ENCODE assay signal across 8 mouse cellular contexts in the genomic region with DNA sequence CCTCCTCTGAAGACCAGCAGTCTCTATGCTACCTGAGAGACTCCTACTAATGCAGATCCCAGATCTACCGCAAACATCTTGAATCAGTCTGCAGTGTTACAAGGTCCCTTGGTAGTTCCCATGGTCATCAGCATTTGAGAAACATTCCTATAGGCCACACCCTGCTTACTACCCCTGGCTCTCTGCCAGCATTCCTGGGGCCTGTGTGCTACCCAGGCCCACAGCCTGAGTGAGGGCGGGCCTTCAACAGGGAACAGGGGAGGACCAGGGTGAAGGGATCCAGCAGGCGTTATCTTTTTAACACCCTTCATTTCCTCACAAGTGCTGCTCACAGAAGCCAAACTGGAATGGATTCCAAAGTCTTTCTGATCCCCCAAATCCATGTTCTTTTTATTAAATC.
A peak's percentile ranks its signal among the peaks of the same experiment; 100 is the strongest.
DNase-seq lines count a peak whose midpoint lies in the region; ATAC-seq lines count a peak whose summit lies in the region.

No protein-coding gene starts in this region.

- no peak for DNase-seq in kidney, adult 8-10 months
- peak; percentile 21 for DNase-seq in embryo, embryonic 10.5 days (ENCODE audit: low spot score)
- peak; percentile 65 for DNase-seq in heart, postnatal 4 days
- peak; percentile 49 for DNase-seq in skeletal muscle tissue, adult 2 months (ENCODE audit: low read depth, low spot score)
- DNase-seq in spleen, adult 18-20 months = no peak
- DNase-seq in left cerebral cortex, adult 8-10 months (ENCODE audit: low spot score in 2 of 2) = no peak
- no peak for DNase-seq in T-cell, adult 2 months (ENCODE audit: low spot score)

- no peaks in the 10 kb centered on the region for H3K27me3 ChIP-seq in kidney, embryonic 16.5 days (ENCODE audit: insufficient read depth, low read length)

- no peak overlapping the region for H3K27ac ChIP-seq in kidney, embryonic 16.5 days (ENCODE audit: low read length)

- ATAC-seq in kidney, embryonic 16.5 days (ENCODE audit: low FRiP score, low TSS enrichment) = peak; percentile 75; the same call in 1 of the 2 replicates

- no peak overlapping the region for H3K4me3 ChIP-seq in kidney, embryonic 16.5 days (ENCODE audit: low read length)

- H3K9ac ChIP-seq in kidney, embryonic 16.5 days (replicated peaks; ENCODE audit: low read length) = no peak overlapping the region

- H3K4me2 ChIP-seq in kidney, embryonic 16.5 days (replicated peaks; ENCODE audit: low read depth, low read length) = no peak overlapping the region

- no peaks in the 10 kb centered on the region for H3K9me3 ChIP-seq in kidney, embryonic 16.5 days (ENCODE audit: low read length)

- H3K4me1 ChIP-seq in kidney, embryonic 16.5 days (ENCODE audit: insufficient read depth, low read length) = peaks cover 22% of the 10 kb centered on the region

- 65% methylated on average over 3 of the region's 3 CpGs for WGBS in kidney, embryonic 16.5 days

- H3K36me3 ChIP-seq in kidney, embryonic 16.5 days (ENCODE audit: insufficient read depth, low read length) = no peaks in the 10 kb centered on the region

Comparison
In these comparisons a context has a peak if more than half of its experiments do, and no peak if none do; other contexts are left out.
1. DNase-seq: peak in embryo, embryonic 10.5 days (single experiment), heart, postnatal 4 days (single experiment) and skeletal muscle tissue, adult 2 months (single experiment); none in kidney, adult 8-10 months (0 of 2), spleen, adult 18-20 months (0 of 2), left cerebral cortex, adult 8-10 months (0 of 2) and T-cell, adult 2 months (single experiment).